Mouse (Mus musculus) intestine, postnatal 0 days (tissue): Measurements from ENCODE around the gene Stx6. TPM values are rescaled to one million over a fixed set of nuclear protein-coding genes. Genes with fewer than 3 reads are reported as not detected.

Experiments
- ATAC-seq: fragments of 200-750 bp; cut with Nextera tagmentation; 2 replicates; pipeline ENCODE4 v1.8.0; 2017; ENCODE audit warnings: mild to moderate bottlenecking, moderate TSS enrichment, moderate library complexity
- H3K27ac ChIP-seq: fragments of 300-500 bp; sonication (generic); 2 replicates; pipeline ENCODE4 v1.5.1; 2014; ENCODE audit warnings: mild to moderate bottlenecking, low read depth, low read length, moderate library complexity
- H3K27me3 ChIP-seq: fragments of 300-500 bp; sonication (generic); replicated peaks from 2 replicates; pipeline ENCODE4 v1.6.1; 2014; ENCODE audit warnings: low read length, mixed read lengths; ENCODE audit not compliant: control insufficient read depth, insufficient read depth
- H3K36me3 ChIP-seq: fragments of 300-500 bp; sonication (generic); 2 replicates; pipeline ENCODE4 v1.6.1; 2014; ENCODE audit warnings: mild to moderate bottlenecking, moderate library complexity; ENCODE audit not compliant: control insufficient read depth, insufficient read depth
- H3K4me1 ChIP-seq: fragments of 300-500 bp; sonication (generic); replicated peaks from 2 replicates; pipeline ENCODE4 v1.6.1; 2014; ENCODE audit warnings: antibody characterized with exemption, low read length, mixed read lengths; ENCODE audit not compliant: control insufficient read depth, insufficient read depth
- H3K4me2 ChIP-seq: fragments of 300-500 bp; sonication (generic); replicated peaks from 2 replicates; pipeline ENCODE4 v1.6.1; 2014; ENCODE audit warnings: low read depth, mild to moderate bottlenecking, moderate library complexity
- H3K4me3 ChIP-seq: fragments of 300-500 bp; sonication (generic); 2 replicates; pipeline ENCODE4 v1.5.1; 2014; ENCODE audit warnings: low read depth, low read length
- H3K9ac ChIP-seq: fragments of 300-500 bp; sonication (generic); 2 replicates; pipeline ENCODE4 v1.6.1; 2014; ENCODE audit warnings: mild to moderate bottlenecking, low read depth, low read length
- H3K9me3 ChIP-seq: fragments of 300-500 bp; sonication (generic); 2 replicates; pipeline ENCODE4 v1.6.1; 2016; ENCODE audit warnings: mixed run types; ENCODE audit not compliant: control insufficient read depth
- CTCF ChIP-seq: sonication (generic); IDR thresholded peaks from 2 replicates; pipeline ENCODE4 v1.5.1; 2016; ENCODE audit warnings: low read depth, mild to moderate bottlenecking, control low read depth, antibody characterized with exemption, moderate library complexity
- WGBS: fragments of 180-500 bp; shearing (Covaris S2); extraction: QIAGEN DNeasy Blood & Tissue Kit; methylation state at CpG from one replicate; pipeline ENCODE4 v1.1.7; 2014; 5-methylcytosine and 5-hydroxymethylcytosine counted together
- polyA plus RNA-seq: library from polyadenylated mRNA; unstranded; fragments of >200 nt; fragmentation: Nextera tagmentation; extraction: Ambion mirVana; gene quantifications from 2 replicates; pipeline ENCODE4 v1.2.1, GENCODE M21; 2015

Stx6 gene
- polyA plus RNA-seq, 1 experiment from 2014 or later, result 25.2 TPM

GRCm38 (mm10) chr1:155202472-155202871 lies 44.0 kb downstream of the Stx6 start:
- ATAC-seq, result no peak
- H3K9me3 ChIP-seq, result no peaks in the 10 kb centered on the region
- H3K27ac ChIP-seq, result no peak overlapping the region
- 77% methylated on average over 5 of the region's 5 CpGs for WGBS
- no peak overlapping the region for H3K4me3 ChIP-seq
- no peak overlapping the region for H3K9ac ChIP-seq
- TF ChIP-seq CTCF, result no peak
- H3K36me3 ChIP-seq, result peaks cover 10% of the 10 kb centered on the region
- no peak overlapping the region for H3K4me2 ChIP-seq
- H3K4me1 ChIP-seq, result peaks cover 15% of the 10 kb centered on the region
- no peaks in the 10 kb centered on the region for H3K27me3 ChIP-seq

- Histone ChIP-seq H3K27ac (no peak overlapping the region), H3K4me2 (no peak overlapping the region), H3K4me1 (peaks cover 15% of the 10 kb centered on the region), H3K9ac (no peak overlapping the region), H3K9me3 (no peaks in the 10 kb centered on the region), H3K36me3 (peaks cover 11% of the 10 kb centered on the region), H3K27me3 (no peaks in the 10 kb centered on the region), H3K4me3 (no peak overlapping the region)
- WGBS, result 52% methylated on average over 7 of the region's 7 CpGs
- TF ChIP-seq CTCF, result no peak
- ATAC-seq, result no peak
These were observed 44.6 kb downstream of the Stx6 start for GRCm38 (mm10) chr1:155203101-155203500.

- peaks cover 15% of the 10 kb centered on the region for H3K4me1 ChIP-seq
- 98% methylated on average over 12 of the region's 12 CpGs for WGBS
- TF ChIP-seq CTCF, result no peak
- H3K27ac ChIP-seq, result no peak overlapping the region
- no peak overlapping the region for H3K4me2 ChIP-seq
- H3K9ac ChIP-seq, result no peak overlapping the region
- H3K4me3 ChIP-seq, result no peak overlapping the region
- no peaks in the 10 kb centered on the region for H3K9me3 ChIP-seq
- peaks cover 11% of the 10 kb centered on the region for H3K36me3 ChIP-seq
- H3K27me3 ChIP-seq, result no peaks in the 10 kb centered on the region
- ATAC-seq, result no peak
These were observed 45.4 kb downstream of the Stx6 start for GRCm38 (mm10) chr1:155203954-155204353.

GRCm38 (mm10) chr1:155204560-155205162 lies 46.1 kb downstream of the Stx6 start:
- Histone ChIP-seq H3K9ac (no peak overlapping the region), H3K36me3 (peaks cover 11% of the 10 kb centered on the region), H3K4me1 (peaks cover 15% of the 10 kb centered on the region), H3K9me3 (no peaks in the 10 kb centered on the region), H3K4me3 (no peak overlapping the region), H3K4me2 (no peak overlapping the region), H3K27me3 (no peaks in the 10 kb centered on the region), H3K27ac (no peak overlapping the region)
- TF ChIP-seq CTCF, result no peak
- WGBS, result 69% methylated on average over 8 of the region's 8 CpGs
- no peak for ATAC-seq

GRCm38 (mm10) chr1:155205311-155205710 lies 46.8 kb downstream of the Stx6 start:
- Histone ChIP-seq H3K27me3 (no peaks in the 10 kb centered on the region), H3K4me3 (no peak overlapping the region), H3K9me3 (no peaks in the 10 kb centered on the region), H3K9ac (no peak overlapping the region), H3K4me1 (peaks cover 12% of the 10 kb centered on the region), H3K4me2 (no peak overlapping the region), H3K36me3 (peaks cover 11% of the 10 kb centered on the region), H3K27ac (no peak overlapping the region)
- no peak for ATAC-seq
- TF ChIP-seq CTCF, result no peak
- 43% methylated on average over 7 of the region's 7 CpGs for WGBS

GRCm38 (mm10) chr1:155205822-155206660 lies 47.5 kb downstream of the Stx6 start:
- H3K4me2 ChIP-seq, result no peak overlapping the region
- 65% methylated on average over 19 of the region's 19 CpGs for WGBS
- peaks cover 11% of the 10 kb centered on the region for H3K36me3 ChIP-seq
- no peak overlapping the region for H3K27ac ChIP-seq
- ATAC-seq, result no peak
- H3K9ac ChIP-seq, result no peak overlapping the region
- TF ChIP-seq CTCF, result peak; percentile 38
- H3K4me3 ChIP-seq, result no peak overlapping the region
- no peaks in the 10 kb centered on the region for H3K27me3 ChIP-seq
- peaks cover 9% of the 10 kb centered on the region; the same call in 1 of the 2 replicates for H3K4me1 ChIP-seq
- H3K9me3 ChIP-seq, result no peaks in the 10 kb centered on the region
